ENCODE assay signal across 23 mouse cellular contexts in the genomic region with DNA sequence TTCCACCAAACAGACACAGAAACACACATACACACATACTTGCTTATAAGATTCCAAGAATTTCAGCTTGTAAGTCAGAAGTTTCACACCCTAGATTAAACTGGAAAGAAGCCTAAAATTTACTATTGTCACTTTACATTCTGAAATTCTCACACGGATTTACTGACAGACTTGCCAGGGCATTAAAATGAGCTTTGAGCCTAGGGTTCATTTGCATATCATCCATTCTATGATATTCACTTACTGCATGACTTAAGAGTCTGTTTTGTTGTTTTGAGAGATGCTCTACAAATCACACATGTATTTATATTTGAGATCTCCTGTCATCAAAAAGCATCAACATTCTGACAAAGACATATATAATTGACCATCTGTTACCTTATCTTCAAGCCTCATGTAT.
"Had no signal": no experiment of that assay in that cellular context is flagged by ENCODE, and none has a peak within 500 bp of the region (broad histone marks: within the 10 kb centered on the region; RNA-seq: fewer than 3 reads in every experiment).

No protein-coding gene starts in this region.

- H3K9me3 ChIP-seq: kidney, embryonic 15.5 days; limb, embryonic 12.5 days; limb, embryonic 15.5 days; midbrain, embryonic 10.5 days; midbrain, embryonic 13.5 days; neural tube, embryonic 13.5 days had no signal

- H3K4me2 ChIP-seq: kidney, embryonic 15.5 days; limb, embryonic 12.5 days; limb, embryonic 15.5 days; liver, embryonic 11.5 days; lung, embryonic 14.5 days; midbrain, embryonic 13.5 days; neural tube, embryonic 13.5 days had no signal

- ATAC-seq: liver, postnatal 0 days; lung, postnatal 0 days; midbrain, embryonic 13.5 days; midbrain, embryonic 16.5 days had no signal

- H3K4me3 ChIP-seq: kidney, embryonic 15.5 days; left cerebral cortex, adult 2 months; limb, embryonic 12.5 days; limb, embryonic 15.5 days; midbrain, embryonic 10.5 days; midbrain, embryonic 13.5 days; myocyte; neural tube, embryonic 13.5 days had no signal

- H3K9ac ChIP-seq: kidney, embryonic 15.5 days; limb, embryonic 12.5 days; limb, embryonic 15.5 days; liver, embryonic 14.5 days; liver, postnatal 0 days; lung, embryonic 14.5 days; midbrain, embryonic 13.5 days; neural tube, embryonic 13.5 days had no signal

- H3K27ac ChIP-seq: kidney, embryonic 15.5 days; left cerebral cortex, adult 2 months; limb, embryonic 12.5 days; limb, embryonic 15.5 days; liver, embryonic 14.5 days; macrophage; midbrain, embryonic 10.5 days; midbrain, embryonic 13.5 days; neural tube, embryonic 13.5 days had no signal

- H3K4me1 ChIP-seq: kidney, embryonic 15.5 days; limb, embryonic 12.5 days; limb, embryonic 15.5 days; neural tube, embryonic 13.5 days had no signal

- H3K27me3 ChIP-seq: kidney, embryonic 15.5 days; limb, embryonic 12.5 days; limb, embryonic 15.5 days; midbrain, embryonic 13.5 days; neural tube, embryonic 13.5 days had no signal

- H3K36me3 ChIP-seq: kidney, embryonic 15.5 days; limb, embryonic 12.5 days; limb, embryonic 15.5 days; midbrain, embryonic 10.5 days; midbrain, embryonic 13.5 days; neural tube, embryonic 13.5 days had no signal

- DNase-seq: kidney, postnatal 10 days; kidney, postnatal 36 days; layer of hippocampus, postnatal 36 days; left cerebral cortex, postnatal 4 days; liver, postnatal 0 days; lung, embryonic 14.5 days; retina, postnatal 1 day; right cerebral cortex, postnatal 25 days; thymus, adult 18-20 months; thymus, postnatal 36 days had no signal
